Mouse (Mus musculus): Measurements from ENCODE around the gene Fgfr2. TPM values are rescaled to one million over a fixed set of nuclear protein-coding genes. Genes with fewer than 3 reads are reported as not detected.
A peak's percentile ranks its signal among the peaks of the same experiment; 100 is the strongest.

Fgfr2 gene
- polyA plus RNA-seq, 1 experiment from 2014 or later, result 137 TPM

DNA sequence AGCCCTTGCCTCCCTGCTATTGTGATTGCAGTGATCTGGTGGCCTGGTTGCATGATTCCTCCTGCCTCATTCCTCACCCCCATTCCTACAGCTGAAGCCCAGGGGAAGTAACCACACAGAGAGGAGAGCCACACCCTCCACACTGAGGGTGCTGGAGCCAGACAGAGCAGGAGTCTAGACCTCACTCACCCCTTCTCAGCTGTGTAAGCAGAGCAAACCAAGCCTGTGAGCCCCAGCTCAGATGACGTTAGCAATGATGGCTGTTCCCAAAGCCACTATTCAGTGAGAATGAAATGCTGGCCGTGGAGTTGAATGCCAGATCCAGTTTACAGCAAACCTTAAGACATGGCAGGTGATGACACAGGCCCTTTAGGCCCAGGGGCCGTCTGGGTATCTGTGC lies 645.4 kb downstream of the Fgfr2 start:
- 54% methylated on average over 3 of the region's 3 CpGs for WGBS
- no peak overlapping the region for H3K27ac ChIP-seq (replicated peaks)
- no peaks in the 10 kb centered on the region for H3K27me3 ChIP-seq
- no peak overlapping the region for H3K4me2 ChIP-seq (replicated peaks)
- ATAC-seq (ENCODE audit: insufficient number of reproducible peaks, low FRiP score, low TSS enrichment, low read depth), result no peak
- H3K9ac ChIP-seq, result no peak overlapping the region
- no peaks in the 10 kb centered on the region for H3K9me3 ChIP-seq (replicated peaks)
- no peak overlapping the region for H3K4me3 ChIP-seq (replicated peaks)
- H3K4me1 ChIP-seq, result peaks cover 5% of the 10 kb centered on the region
- H3K36me3 ChIP-seq, result no peaks in the 10 kb centered on the region

DNA sequence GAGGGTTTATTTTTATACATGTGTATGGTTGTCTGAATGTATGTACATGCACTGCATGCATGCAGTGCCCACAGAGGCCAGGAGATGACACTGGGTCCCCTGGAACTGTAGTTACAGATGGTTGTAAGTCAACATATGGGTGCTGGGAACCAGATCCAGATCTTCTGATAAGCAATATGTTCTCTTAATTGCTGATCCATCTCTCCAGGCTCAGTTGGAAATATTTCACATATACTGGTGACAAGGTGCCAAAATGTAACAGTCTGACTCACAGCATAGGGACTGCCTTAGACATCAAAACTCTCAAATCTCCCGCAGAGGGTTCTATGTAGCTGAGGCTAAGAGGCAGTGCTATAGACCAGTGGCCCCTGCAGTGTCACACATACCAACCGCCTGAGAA lies 646.7 kb downstream of the Fgfr2 start:
- WGBS, result 90% methylated on average over 2 of the region's 2 CpGs
- no peaks in the 10 kb centered on the region for H3K9me3 ChIP-seq (replicated peaks)
- H3K9ac ChIP-seq, result no peak overlapping the region
- H3K4me3 ChIP-seq (replicated peaks), result no peak overlapping the region
- no peaks in the 10 kb centered on the region for H3K36me3 ChIP-seq
- H3K4me2 ChIP-seq (replicated peaks), result no peak overlapping the region
- no peaks in the 10 kb centered on the region for H3K27me3 ChIP-seq
- no peak overlapping the region for H3K27ac ChIP-seq (replicated peaks)
- ATAC-seq (ENCODE audit: insufficient number of reproducible peaks, low FRiP score, low TSS enrichment, low read depth), result no peak
- peaks cover 5% of the 10 kb centered on the region for H3K4me1 ChIP-seq

DNA sequence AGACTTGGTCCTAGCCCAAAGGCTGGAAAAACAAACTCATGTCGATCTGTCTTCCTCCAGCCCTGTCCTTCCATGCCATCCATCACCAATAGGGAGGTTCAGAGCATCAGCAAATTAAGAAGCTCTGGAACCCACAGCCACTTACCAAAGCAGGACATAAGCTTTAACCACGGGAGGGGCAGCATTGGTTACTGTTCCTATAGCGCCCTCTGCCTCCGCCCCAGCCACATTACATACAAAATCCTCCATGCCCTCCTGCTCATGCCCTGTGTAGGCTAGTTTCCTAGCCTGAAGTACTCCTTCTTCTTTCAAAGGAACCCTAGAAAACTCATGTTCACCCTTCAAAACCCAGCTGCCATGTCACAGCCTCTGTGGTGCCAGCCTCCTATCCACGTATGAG lies 648.1 kb downstream of the Fgfr2 start:
- no peak overlapping the region for H3K4me3 ChIP-seq (replicated peaks)
- WGBS, result 25% methylated on average over 5 of the region's 5 CpGs
- H3K4me2 ChIP-seq (replicated peaks), result no peak overlapping the region
- peaks cover 5% of the 10 kb centered on the region for H3K4me1 ChIP-seq
- H3K36me3 ChIP-seq, result no peaks in the 10 kb centered on the region
- no peaks in the 10 kb centered on the region for H3K9me3 ChIP-seq (replicated peaks)
- no peaks in the 10 kb centered on the region for H3K27me3 ChIP-seq
- no peak overlapping the region for H3K9ac ChIP-seq
- ATAC-seq (ENCODE audit: insufficient number of reproducible peaks, low FRiP score, low TSS enrichment, low read depth), result no peak
- H3K27ac ChIP-seq (replicated peaks), result no peak overlapping the region

DNA sequence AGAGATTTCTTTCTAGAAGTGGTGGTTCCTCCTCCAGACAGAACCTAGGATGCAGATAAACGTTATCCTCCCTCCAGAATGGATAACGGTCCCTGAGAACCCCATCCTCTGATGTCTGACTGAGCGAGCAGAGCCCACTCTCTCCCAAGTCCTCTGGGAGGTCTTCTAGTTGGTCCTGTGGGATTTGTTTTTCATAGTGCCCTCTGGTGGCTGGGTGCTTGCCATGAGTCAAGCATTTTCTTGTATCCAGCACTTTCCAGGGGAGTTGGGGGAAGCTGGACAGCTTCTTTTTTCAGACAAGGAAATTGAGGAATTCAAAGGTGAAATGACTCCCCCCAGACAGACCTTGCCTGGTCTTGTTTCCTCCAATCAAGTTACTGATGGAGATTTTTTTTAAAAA lies 651.8 kb downstream of the Fgfr2 start:
- H3K4me2 ChIP-seq (replicated peaks), result no peak overlapping the region
- 64% methylated on average over 3 of the region's 3 CpGs for WGBS
- no peaks in the 10 kb centered on the region for H3K36me3 ChIP-seq
- H3K27ac ChIP-seq (replicated peaks), result no peak overlapping the region
- H3K4me1 ChIP-seq, result no peaks in the 10 kb centered on the region
- H3K9ac ChIP-seq, result no peak overlapping the region
- no peak overlapping the region for H3K4me3 ChIP-seq (replicated peaks)
- no peaks in the 10 kb centered on the region for H3K9me3 ChIP-seq (replicated peaks)
- no peak for ATAC-seq (ENCODE audit: insufficient number of reproducible peaks, low FRiP score, low TSS enrichment, low read depth)
- H3K27me3 ChIP-seq, result no peaks in the 10 kb centered on the region

DNA sequence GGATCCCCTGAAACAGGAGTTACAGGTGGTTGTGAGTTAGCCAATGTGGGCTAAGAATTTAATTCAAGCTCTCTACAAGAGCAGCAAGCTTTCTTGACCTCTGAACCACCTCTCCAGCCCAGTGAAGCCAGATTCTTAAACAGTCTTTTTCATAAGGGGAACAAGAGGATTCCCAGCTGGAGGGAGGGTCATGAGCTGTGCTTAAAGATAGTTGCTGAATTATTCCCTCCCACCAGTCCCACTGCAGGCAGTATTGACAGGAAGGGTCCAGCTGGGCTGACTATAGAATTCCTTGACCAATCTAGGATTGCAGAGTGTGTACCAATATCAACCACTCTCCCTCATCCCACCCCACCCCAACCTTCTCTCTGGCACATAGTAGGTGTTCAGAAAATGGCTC lies 654.8 kb downstream of the Fgfr2 start:
- H3K36me3 ChIP-seq, result no peaks in the 10 kb centered on the region
- ATAC-seq (ENCODE audit: insufficient number of reproducible peaks, low FRiP score, low TSS enrichment, low read depth), result no peak
- no peak overlapping the region for H3K4me3 ChIP-seq (replicated peaks)
- no peak overlapping the region for H3K4me2 ChIP-seq (replicated peaks)
- H3K9ac ChIP-seq, result no peak overlapping the region
- H3K9me3 ChIP-seq (replicated peaks), result no peaks in the 10 kb centered on the region
- H3K27me3 ChIP-seq, result no peaks in the 10 kb centered on the region
- H3K4me1 ChIP-seq, result no peaks in the 10 kb centered on the region; the same call in 1 of the 2 replicates
- no peak overlapping the region for H3K27ac ChIP-seq (replicated peaks)

DNA sequence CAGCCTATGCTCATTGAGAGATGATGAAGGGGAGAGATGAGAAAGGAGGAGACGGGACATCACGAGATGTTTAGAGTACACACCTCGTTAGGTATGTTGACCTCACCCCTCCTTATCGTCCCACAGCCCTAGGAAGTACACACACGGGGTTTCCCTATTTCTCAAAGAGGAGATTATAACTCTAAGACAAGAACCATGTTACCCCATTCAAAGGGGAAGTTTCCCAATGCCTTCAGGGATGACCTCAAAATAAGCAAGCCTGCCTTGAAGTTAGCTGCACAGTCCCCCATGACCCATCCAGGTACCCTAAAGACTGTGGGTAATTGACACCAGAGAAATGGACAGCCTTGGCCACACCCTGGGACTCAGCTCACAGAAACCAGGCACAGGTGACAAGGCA lies 657.3 kb downstream of the Fgfr2 start:
- Histone ChIP-seq H3K9me3 (replicated peaks) (no peaks in the 10 kb centered on the region), H3K9ac (no peak overlapping the region), H3K4me3 (replicated peaks) (no peak overlapping the region), H3K4me1 (no peaks in the 10 kb centered on the region; the same call in 1 of the 2 replicates), H3K4me2 (replicated peaks) (no peak overlapping the region), H3K36me3 (no peaks in the 10 kb centered on the region), H3K27me3 (no peaks in the 10 kb centered on the region), H3K27ac (replicated peaks) (no peak overlapping the region)
- no peak for ATAC-seq (ENCODE audit: insufficient number of reproducible peaks, low FRiP score, low TSS enrichment, low read depth)
- WGBS, result 87% methylated on average over 5 of the region's 5 CpGs

DNA sequence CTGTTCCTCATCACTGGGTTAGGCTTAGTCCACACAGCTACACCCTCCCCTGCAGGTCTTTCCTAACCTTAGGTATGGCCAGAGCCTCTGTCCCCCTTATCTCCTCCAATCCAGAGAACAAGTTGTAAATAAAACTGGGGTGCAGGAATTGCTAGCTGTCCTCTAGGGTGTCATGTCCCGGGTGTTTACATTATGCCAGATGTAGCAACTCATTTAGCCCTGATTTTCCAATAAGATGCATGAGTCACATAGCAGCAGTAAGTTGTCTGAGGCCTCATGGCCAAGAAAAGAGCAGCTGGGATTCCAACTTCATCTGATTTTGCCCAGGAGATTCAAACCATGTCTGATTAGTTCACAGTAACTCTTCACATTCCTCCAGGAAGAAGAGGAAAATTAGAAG lies 658.3 kb downstream of the Fgfr2 start:
- H3K36me3 ChIP-seq, result no peaks in the 10 kb centered on the region
- no peak for ATAC-seq (ENCODE audit: insufficient number of reproducible peaks, low FRiP score, low TSS enrichment, low read depth)
- H3K9me3 ChIP-seq (replicated peaks), result no peaks in the 10 kb centered on the region
- no peak overlapping the region for H3K9ac ChIP-seq
- H3K4me2 ChIP-seq (replicated peaks), result no peak overlapping the region
- H3K27ac ChIP-seq (replicated peaks), result no peak overlapping the region
- H3K27me3 ChIP-seq, result no peaks in the 10 kb centered on the region
- H3K4me1 ChIP-seq, result no peaks in the 10 kb centered on the region; the same call in 1 of the 2 replicates
- 60% methylated on average over 1 of the region's 1 CpGs for WGBS
- H3K4me3 ChIP-seq (replicated peaks), result no peak overlapping the region

DNA sequence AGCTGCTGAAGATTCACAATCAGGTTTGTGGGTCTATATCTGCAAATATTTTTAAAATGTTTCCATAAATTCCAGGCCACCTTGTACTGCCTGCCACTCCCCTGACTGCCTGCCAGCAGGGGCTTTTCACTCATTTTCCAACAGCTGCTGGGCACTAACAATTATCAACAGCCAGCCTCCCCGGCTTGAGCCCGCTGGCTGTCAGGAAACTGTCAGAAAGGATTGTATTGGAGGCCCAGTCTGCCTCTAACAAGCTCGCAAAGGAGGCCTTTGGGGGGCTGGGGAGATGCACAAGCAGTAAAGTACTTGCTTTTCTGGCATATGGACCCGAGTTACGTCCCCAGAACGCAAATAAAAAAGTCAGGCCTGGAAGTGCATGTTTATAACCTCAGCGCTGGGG lies 664.7 kb downstream of the Fgfr2 start:
- Histone ChIP-seq H3K9me3 (replicated peaks) (no peaks in the 10 kb centered on the region), H3K9ac (no peak overlapping the region), H3K4me3 (replicated peaks) (no peak overlapping the region), H3K4me2 (replicated peaks) (no peak overlapping the region), H3K36me3 (no peaks in the 10 kb centered on the region), H3K27me3 (no peaks in the 10 kb centered on the region), H3K27ac (replicated peaks) (0 out of 2 replicates have a peak overlapping the region, but pooled peaks have one; percentile 34), H3K4me1 (peaks cover 3% of the 10 kb centered on the region)
- ATAC-seq (ENCODE audit: insufficient number of reproducible peaks, low FRiP score, low TSS enrichment, low read depth), result no peak
- WGBS, result 41% methylated on average over 7 of the region's 7 CpGs

DNA sequence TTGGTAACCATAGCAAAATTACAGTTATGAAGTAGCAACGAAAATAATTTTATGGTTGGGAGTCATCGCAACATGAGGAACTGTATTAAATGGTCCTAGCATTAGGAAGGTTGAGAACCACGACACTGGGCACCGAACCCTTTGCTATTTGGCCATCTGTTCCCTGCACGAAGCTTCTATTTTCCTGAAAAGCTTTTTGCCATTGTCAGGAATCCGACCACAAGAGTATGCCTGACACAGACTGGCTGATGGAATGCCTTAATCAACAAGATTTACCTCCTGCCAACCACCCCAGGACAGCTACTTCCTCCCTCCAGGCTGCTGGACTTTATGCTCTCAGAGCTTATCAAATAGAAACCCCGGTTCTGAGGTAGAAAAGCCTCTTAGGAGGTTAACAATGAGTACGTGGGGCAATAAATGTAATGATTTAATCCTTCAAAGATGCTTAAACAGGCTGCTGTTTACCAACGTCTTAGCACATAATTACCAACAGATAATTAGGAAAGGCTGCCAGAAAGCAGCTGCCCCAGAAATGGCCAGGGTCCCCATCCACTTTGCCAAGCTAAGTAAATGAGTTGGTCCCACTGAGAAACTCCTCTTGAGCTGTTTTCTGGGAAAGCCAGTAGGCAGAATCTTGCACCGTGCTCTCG lies 668.0 kb downstream of the Fgfr2 start:
- WGBS, result 56% methylated on average over 11 of the region's 11 CpGs
- Histone ChIP-seq H3K27me3 (no peaks in the 10 kb centered on the region), H3K9me3 (replicated peaks) (no peaks in the 10 kb centered on the region), H3K36me3 (no peaks in the 10 kb centered on the region), H3K9ac (no peak overlapping the region), H3K27ac (replicated peaks) (no peak overlapping the region), H3K4me2 (replicated peaks) (no peak overlapping the region), H3K4me1 (peaks cover 3% of the 10 kb centered on the region), H3K4me3 (replicated peaks) (no peak overlapping the region)
- ATAC-seq (ENCODE audit: insufficient number of reproducible peaks, low FRiP score, low TSS enrichment, low read depth), result no peak

DNA sequence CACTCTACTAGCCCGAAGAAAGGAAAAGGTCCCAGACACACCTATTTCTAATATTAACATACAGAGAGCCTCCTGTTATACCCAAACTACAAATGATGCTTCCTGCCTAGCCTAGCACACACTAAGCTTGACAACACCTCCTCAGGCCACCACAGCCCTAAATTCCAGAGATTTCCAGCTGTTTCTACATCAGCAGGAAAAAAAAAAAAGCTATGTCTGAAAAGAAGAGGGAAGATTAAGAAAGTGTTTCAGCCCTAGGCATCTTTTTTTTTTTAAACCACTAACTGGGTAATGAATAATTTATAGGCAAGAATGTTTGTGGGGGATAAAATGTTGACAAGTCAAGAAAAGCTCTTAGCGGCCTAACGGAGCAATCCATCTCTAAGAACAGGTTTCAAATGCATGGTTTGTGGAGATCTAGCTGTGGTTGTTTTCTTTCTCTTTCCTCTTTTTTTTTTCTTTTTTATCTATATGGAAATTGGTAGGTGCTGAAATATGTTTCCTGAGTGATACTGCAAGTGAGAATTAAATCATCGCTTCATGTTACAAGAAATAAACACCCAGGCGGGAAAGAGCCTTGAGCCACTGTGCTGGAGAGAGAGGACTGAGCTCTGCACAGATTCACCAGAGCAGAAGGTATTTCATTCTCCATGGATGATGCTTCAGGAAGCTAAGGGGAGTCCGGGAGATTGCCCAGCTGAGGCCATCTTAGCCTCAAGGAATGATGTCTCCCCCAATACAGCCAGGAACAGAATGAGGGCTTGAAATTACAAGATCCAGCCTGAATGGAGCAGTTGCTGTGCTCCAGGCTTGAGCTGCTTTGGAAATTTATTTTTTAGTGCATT lies 673.0 kb downstream of the Fgfr2 start:
- Histone ChIP-seq H3K4me1 (no peaks in the 10 kb centered on the region), H3K27me3 (no peaks in the 10 kb centered on the region), H3K9ac (no peak overlapping the region), H3K9me3 (replicated peaks) (no peaks in the 10 kb centered on the region), H3K36me3 (no peaks in the 10 kb centered on the region), H3K4me3 (replicated peaks) (no peak overlapping the region), H3K4me2 (replicated peaks) (no peak overlapping the region), H3K27ac (replicated peaks) (no peak overlapping the region)
- WGBS, result 59% methylated on average over 6 of the region's 6 CpGs
- no peak for ATAC-seq (ENCODE audit: insufficient number of reproducible peaks, low FRiP score, low TSS enrichment, low read depth)

DNA sequence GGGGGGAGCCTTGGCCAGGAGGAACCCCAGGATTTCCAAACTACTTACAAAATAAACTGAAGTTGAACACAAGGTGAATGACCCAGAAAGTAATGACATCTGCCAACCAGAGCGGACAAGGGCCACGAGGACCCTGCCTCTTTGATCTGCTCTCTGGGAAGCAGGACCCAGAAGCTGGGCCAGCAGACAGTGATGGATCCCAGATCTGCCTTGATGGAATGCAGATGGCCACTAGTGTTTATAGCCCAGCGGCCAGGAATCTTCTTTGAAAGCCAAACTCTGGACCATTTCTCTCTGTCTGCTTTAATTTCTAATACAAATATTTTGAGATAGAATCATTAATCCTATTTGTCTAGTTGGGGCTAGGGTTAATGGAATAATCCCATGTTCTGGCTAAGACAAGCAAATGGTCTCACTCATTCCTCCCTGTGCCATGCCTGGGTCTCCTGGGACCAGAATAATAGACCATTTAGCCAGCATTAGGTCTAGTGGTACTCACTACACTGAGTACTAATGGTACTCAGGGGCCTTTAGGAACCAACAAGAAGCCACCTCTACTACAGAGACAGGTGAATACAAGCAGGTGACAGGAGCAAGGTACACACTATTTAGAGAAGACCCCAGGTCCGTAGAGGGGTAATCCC lies 674.5 kb downstream of the Fgfr2 start:
- no peak overlapping the region for H3K4me3 ChIP-seq (replicated peaks)
- 58% methylated on average over 4 of the region's 4 CpGs for WGBS
- no peak for ATAC-seq (ENCODE audit: insufficient number of reproducible peaks, low FRiP score, low TSS enrichment, low read depth)

More for the DNA sequence above, 674.5 kb downstream of the Fgfr2 start:
- no peaks in the 10 kb centered on the region for H3K27me3 ChIP-seq
- no peak overlapping the region for H3K9ac ChIP-seq
- peaks cover 3% of the 10 kb centered on the region; the same call in 1 of the 2 replicates for H3K4me1 ChIP-seq
- H3K4me2 ChIP-seq (replicated peaks), result no peak overlapping the region
- no peaks in the 10 kb centered on the region for H3K36me3 ChIP-seq
- H3K9me3 ChIP-seq (replicated peaks), result no peaks in the 10 kb centered on the region
- no peak overlapping the region for H3K27ac ChIP-seq (replicated peaks)

Measured in embryonic facial prominence, embryonic 15.5 days (tissue).